Mouse (Mus musculus) kidney, embryonic 16.5 days (tissue): Measurements from ENCODE around the gene Tgfbr1. TPM values are rescaled to one million over a fixed set of nuclear protein-coding genes. Genes with fewer than 3 reads are reported as not detected.

Experiments
- ATAC-seq: fragments of 200-750 bp; cut with Nextera tagmentation; 2 replicates; pipeline ENCODE4 v1.8.0; 2017; ENCODE audit warnings: moderate TSS enrichment; ENCODE audit not compliant: low FRiP score, low TSS enrichment
- H3K27ac ChIP-seq: fragments of 300-500 bp; sonication (generic); 2 replicates; pipeline ENCODE4 v1.5.1; 2014; ENCODE audit warnings: low read length
- H3K27me3 ChIP-seq: fragments of 300-500 bp; sonication (generic); 2 replicates; pipeline ENCODE4 v1.6.1; 2014; ENCODE audit warnings: low read length, control low read depth, mixed read lengths; ENCODE audit not compliant: insufficient read depth
- H3K36me3 ChIP-seq: fragments of 300-500 bp; sonication (generic); 2 replicates; pipeline ENCODE4 v1.6.1; 2014; ENCODE audit warnings: low read length, control low read depth, mixed read lengths; ENCODE audit not compliant: insufficient read depth
- H3K4me1 ChIP-seq: fragments of 300-500 bp; sonication (generic); 2 replicates; pipeline ENCODE4 v1.6.1; 2014; ENCODE audit warnings: low read length, control low read depth, mixed read lengths; ENCODE audit not compliant: insufficient read depth
- H3K4me2 ChIP-seq: fragments of 300-500 bp; sonication (generic); replicated peaks from 2 replicates; pipeline ENCODE4 v1.6.1; 2014; ENCODE audit warnings: low read depth, low read length
- H3K4me3 ChIP-seq: fragments of 300-500 bp; sonication (generic); 2 replicates; pipeline ENCODE4 v1.5.1; 2014; ENCODE audit warnings: mild to moderate bottlenecking, low read length
- H3K9ac ChIP-seq: fragments of 300-500 bp; sonication (generic); replicated peaks from 2 replicates; pipeline ENCODE4 v1.6.1; 2014; ENCODE audit warnings: low read length
- H3K9me3 ChIP-seq: fragments of 300-500 bp; sonication (generic); 2 replicates; pipeline ENCODE4 v1.6.1; 2016; ENCODE audit warnings: low read length, control low read depth
- WGBS: fragments of 180-500 bp; shearing (Covaris S2); extraction: QIAGEN DNeasy Blood & Tissue Kit; methylation state at CpG from one replicate; pipeline ENCODE4 v1.1.7; 2014; 5-methylcytosine and 5-hydroxymethylcytosine counted together
- polyA plus RNA-seq: library from polyadenylated mRNA; unstranded; fragments of >200 nt; fragmentation: Nextera tagmentation; extraction: Ambion mirVana; gene quantifications from 2 replicates; pipeline ENCODE4 v1.2.1, GENCODE M21; 2015

The Tgfbr1 gene
- polyA plus RNA-seq, 1 experiment from 2014 or later, result 44.7 TPM

DNA sequence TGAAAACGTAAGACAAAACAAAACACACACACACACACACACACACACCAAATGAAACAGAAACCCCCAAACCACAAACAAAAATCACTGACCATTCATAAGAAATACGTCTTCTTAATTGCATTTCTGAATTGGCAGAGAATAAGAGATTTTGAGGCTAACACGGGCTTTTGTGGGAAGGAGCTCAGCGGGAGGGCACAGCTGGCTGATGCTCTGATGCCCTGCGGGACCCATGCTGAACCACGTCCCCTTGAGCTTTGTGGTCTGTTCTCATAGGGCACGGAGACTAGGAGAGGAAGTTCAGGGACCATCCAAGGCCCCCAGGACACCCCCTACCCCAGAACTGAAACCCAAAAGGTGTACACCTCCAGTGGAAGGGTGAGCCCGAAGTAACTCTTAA lies 10.4 kb upstream of the Tgfbr1 start:
- Histone ChIP-seq H3K27me3 (no peaks in the 10 kb centered on the region), H3K36me3 (no peaks in the 10 kb centered on the region), H3K27ac (no peak overlapping the region), H3K4me1 (no peaks in the 10 kb centered on the region), H3K9ac (no peak overlapping the region), H3K4me2 (no peak overlapping the region), H3K9me3 (no peaks in the 10 kb centered on the region), H3K4me3 (no peak overlapping the region)
- ATAC-seq, result no peak
- 41% methylated on average over 8 of the region's 8 CpGs for WGBS

DNA sequence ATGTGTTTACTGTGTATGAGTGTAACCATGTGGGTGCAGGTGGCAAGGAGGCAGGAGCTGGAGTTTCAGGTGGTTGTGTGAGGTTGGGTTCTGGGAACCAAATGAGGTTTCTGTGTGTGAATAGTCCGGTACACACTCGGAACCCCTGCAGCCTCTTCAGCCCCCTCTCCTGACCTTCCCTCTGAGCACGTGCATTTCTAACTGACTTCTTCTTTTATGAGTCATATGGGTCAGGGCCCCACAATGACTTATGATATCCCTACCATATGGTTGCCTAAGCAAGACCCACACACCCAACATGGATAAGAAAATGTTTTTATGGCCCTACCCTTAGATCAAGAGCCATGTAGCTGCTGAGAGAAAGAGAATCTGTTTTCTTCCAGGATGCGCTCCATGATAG lies 6.0 kb upstream of the Tgfbr1 start:
- no peak overlapping the region for H3K27ac ChIP-seq
- H3K9me3 ChIP-seq, result no peaks in the 10 kb centered on the region
- no peak overlapping the region for H3K4me3 ChIP-seq
- no peak overlapping the region for H3K9ac ChIP-seq
- no peaks in the 10 kb centered on the region for H3K36me3 ChIP-seq
- peaks cover 29% of the 10 kb centered on the region for H3K4me1 ChIP-seq
- no peaks in the 10 kb centered on the region for H3K27me3 ChIP-seq
- H3K4me2 ChIP-seq, result no peak overlapping the region
- no peak for ATAC-seq
- WGBS, result 77% methylated on average over 4 of the region's 4 CpGs

DNA sequence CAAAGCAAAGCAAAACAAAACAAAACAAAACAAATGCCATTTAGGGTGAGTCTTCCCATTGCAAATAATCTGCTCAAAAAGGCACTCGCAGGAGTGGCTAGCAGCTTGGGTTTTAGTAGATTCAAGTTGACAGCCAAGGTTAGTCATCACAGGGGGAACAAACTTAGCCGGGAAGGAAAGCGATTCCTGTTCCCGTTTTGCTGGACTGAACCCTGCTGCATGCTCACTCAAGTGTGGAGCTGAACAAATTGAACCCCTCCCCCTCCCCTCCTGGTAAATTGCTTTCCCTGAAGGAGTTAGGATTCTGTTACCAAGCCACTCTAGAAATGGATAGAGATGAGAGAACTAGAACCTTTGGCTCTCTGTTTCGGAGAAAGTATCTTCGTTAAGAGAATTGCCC lies 3.3 kb upstream of the Tgfbr1 start:
- no peaks in the 10 kb centered on the region for H3K27me3 ChIP-seq
- H3K27ac ChIP-seq, result peak overlapping the region; percentile 75
- no peaks in the 10 kb centered on the region for H3K36me3 ChIP-seq
- no peak overlapping the region for H3K4me3 ChIP-seq
- no peaks in the 10 kb centered on the region for H3K9me3 ChIP-seq
- no peak overlapping the region for H3K9ac ChIP-seq
- no peak for ATAC-seq
- H3K4me2 ChIP-seq, result no peak overlapping the region
- peaks cover 36% of the 10 kb centered on the region for H3K4me1 ChIP-seq
- WGBS, result 18% methylated on average over 6 of the region's 6 CpGs

DNA sequence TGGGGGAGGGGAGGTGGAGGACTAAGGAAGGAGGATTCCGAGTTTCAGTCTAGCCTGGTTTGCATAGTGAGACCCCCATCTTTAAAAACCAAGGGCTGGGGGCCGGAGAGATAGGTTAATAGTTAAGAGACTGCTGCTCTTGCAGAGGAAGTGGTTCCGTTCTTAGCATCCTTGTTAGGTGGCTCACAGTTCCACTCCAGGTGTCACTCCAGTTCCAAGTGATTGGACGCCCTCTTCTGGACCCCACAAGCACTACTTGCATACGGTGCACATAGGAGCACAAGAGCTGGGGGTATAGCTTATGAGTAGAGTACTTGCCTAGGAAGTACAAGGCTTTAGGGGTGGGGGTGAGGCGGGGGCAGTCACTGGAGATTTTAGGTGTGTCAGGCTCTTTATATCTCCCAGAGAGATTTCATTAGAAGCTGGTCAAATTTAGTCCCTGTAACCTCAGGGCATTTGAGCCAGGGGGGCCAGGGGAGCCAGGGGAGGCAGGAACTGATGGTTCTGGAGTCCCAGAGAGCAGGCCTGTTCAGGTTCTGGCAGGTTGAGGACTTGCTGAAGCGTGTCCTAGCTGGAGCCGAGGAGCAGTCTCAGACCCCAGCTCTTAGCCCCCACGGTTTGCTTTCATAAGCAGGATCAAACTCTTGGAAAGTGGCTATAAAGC lies 1.5 kb upstream of the Tgfbr1 start:
- Histone ChIP-seq H3K4me1 (peaks cover 45% of the 10 kb centered on the region), H3K36me3 (no peaks in the 10 kb centered on the region), H3K4me3 (peak overlapping the region; percentile 94), H3K27me3 (no peaks in the 10 kb centered on the region), H3K27ac (peak overlapping the region; percentile 89), H3K4me2 (peak overlapping the region; percentile 99), H3K9me3 (no peaks in the 10 kb centered on the region), H3K9ac (peak overlapping the region; percentile 80)
- 21% methylated on average over 9 of the region's 9 CpGs for WGBS
- ATAC-seq, result 0 out of 2 replicates have a peak, but pooled peaks have one; percentile 1

DNA sequence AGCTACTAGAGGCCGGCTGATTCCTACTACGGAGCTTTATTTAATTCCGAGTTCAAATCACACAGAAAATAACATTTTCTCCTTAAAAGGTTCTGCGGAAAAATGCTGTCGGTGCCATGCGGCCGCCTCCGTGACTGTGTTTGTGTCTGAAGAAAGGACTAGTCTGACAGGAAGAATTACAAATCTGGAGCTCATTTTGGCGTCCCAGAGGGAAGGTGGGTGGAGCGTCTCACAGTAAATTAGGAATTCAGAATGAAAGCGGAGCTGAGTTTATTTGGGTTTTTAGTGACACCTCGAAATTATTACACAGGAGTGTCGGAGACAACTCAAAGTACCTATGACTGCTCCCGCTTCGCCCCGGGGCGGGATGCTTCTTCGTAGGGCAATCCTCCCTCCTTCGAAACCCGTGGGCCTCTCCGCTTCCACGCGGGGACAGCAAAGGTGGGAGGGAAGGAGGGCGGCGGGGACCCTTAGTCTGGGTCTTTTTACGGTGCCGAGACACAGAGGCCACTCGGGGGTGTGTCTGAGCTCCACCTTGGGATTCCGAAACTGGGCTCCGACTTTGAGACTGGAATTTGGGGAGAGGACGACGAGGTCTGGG lies 861 bp upstream of the Tgfbr1 start:
- Histone ChIP-seq H3K27me3 (no peaks in the 10 kb centered on the region), H3K9me3 (no peaks in the 10 kb centered on the region), H3K4me1 (peaks cover 47% of the 10 kb centered on the region), H3K36me3 (no peaks in the 10 kb centered on the region), H3K4me2 (peak overlapping the region; percentile 99), H3K4me3 (peak overlapping the region; percentile 94), H3K27ac (peak overlapping the region; percentile 89), H3K9ac (peak overlapping the region; percentile 80)
- ATAC-seq, result peak; percentile 0; the same call in 1 of the 2 replicates
- under 1% methylated on average over 32 of the region's 32 CpGs for WGBS

DNA sequence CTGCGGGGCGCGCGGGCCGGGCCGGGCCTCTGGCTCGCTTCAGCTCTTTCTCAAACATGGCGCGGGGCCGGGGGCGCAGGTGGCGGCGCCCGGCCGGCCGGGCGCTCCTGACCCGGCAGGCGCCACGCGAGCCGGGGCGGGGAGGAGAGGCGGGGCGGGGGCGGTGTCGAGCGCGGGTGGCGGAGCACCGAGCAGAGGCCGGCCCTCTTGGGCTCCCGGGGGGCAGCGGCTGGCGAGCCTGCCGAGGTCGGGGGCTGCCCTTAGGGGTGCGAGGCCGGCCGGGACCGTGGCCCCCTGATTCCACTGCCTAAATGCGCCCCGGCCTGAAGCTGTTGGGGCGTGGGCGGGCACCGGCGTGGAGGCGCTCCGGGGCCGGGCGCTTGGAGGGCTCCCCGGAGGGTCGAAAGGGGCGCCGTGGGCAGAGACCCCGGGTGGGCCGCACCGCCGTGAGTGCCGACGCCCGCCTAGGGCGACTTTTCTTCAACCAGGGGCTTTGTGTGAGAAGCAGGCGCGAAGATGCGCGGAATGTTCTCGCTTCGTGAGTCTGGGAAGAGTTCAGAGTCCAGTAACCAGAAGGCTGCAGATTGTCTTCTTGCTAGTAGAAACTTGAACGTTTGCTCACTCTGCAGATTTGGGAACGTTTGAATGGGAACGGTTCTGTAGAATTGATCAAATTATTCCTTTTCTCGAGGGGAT lies 542 bp downstream of the Tgfbr1 start:
- peak overlapping the region; percentile 94 for H3K9ac ChIP-seq
- H3K4me1 ChIP-seq, result peaks cover 47% of the 10 kb centered on the region

DNA sequence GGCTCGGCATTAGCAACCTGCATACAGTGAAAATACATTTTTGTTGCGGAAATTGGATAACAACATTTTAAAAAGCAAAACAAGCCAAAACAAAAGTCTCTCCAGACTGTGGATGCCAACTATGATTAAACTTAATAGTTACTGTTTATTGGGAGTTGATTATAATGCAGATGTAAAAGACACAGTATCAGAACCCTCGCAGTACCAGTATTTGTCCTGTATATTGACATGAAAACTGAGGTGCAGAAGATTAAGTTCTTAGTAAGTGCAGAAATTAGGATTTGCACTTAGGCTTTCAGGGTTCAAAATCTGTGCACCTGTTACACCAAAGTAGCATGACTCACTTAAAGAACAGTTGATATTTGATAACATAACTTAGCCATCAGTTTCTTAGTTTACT lies 1.3 kb downstream of the Tgfbr1 start:
- H3K4me3 ChIP-seq, result peak overlapping the region; percentile 94
- ATAC-seq, result no peak
- peaks cover 44% of the 10 kb centered on the region for H3K4me1 ChIP-seq
- WGBS, result 39% methylated on average over 3 of the region's 3 CpGs
- H3K36me3 ChIP-seq, result no peaks in the 10 kb centered on the region
- H3K27ac ChIP-seq, result no peak overlapping the region
- no peaks in the 10 kb centered on the region for H3K9me3 ChIP-seq
- H3K27me3 ChIP-seq, result no peaks in the 10 kb centered on the region
- H3K4me2 ChIP-seq, result peak overlapping the region; percentile 99
- H3K9ac ChIP-seq, result peak overlapping the region; percentile 94

More for the DNA sequence above, 542 bp downstream of the Tgfbr1 start:
- H3K36me3 ChIP-seq, result no peaks in the 10 kb centered on the region
- peak overlapping the region; percentile 94 for H3K4me3 ChIP-seq
- H3K27ac ChIP-seq, result peak overlapping the region; percentile 94
- WGBS, result under 1% methylated on average over 63 of the region's 73 CpGs
- H3K9me3 ChIP-seq, result no peaks in the 10 kb centered on the region
- peak; percentile 76 for ATAC-seq
- H3K4me2 ChIP-seq, result peak overlapping the region; percentile 99
- no peaks in the 10 kb centered on the region for H3K27me3 ChIP-seq

DNA sequence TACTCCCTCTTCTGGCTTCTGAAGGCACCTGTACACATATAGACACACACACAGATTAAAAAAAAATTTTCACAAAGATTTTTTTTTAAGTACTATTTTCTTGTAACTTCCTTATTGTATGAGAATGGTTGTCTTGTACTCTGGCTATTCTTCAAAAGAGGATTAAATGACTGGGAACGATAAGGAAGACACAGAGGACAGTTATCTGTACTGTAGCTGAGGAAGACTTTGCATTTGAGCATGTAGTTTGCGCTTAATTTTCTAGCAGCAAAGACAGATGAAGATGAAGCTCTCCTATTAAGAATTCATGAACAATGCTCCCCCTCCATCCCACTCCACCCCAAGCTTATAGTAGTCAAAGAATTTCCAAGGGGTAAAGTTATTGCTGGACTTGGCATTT lies 9.6 kb downstream of the Tgfbr1 start:
- no peaks in the 10 kb centered on the region for H3K27me3 ChIP-seq
- no peak overlapping the region for H3K4me2 ChIP-seq
- H3K9me3 ChIP-seq, result no peaks in the 10 kb centered on the region
- 93% methylated on average over 2 of the region's 2 CpGs for WGBS
- no peak overlapping the region for H3K4me3 ChIP-seq
- no peak overlapping the region for H3K9ac ChIP-seq
- peaks cover 21% of the 10 kb centered on the region for H3K4me1 ChIP-seq
- no peaks in the 10 kb centered on the region for H3K36me3 ChIP-seq
- H3K27ac ChIP-seq, result no peak overlapping the region
- no peak for ATAC-seq

DNA sequence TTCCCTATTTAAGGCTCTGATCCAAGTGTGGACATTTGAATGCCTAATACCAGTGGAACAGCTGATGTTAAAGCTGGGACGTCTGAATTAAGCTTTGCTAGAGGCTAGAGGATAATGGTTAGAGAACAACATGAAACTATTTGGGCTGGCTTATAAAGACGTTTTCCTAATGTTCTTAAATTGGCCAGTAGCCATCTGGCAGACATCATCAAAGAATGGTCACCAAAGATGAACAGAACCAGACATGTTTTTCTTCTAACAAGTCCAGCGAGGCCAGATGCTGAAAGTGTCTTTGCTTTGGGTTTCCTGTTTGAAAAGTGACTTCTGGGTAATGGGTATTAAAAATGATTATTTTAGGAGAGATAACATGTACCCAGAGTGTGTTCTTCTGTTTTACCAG lies 10.1 kb downstream of the Tgfbr1 start:
- H3K4me2 ChIP-seq, result no peak overlapping the region
- H3K36me3 ChIP-seq, result no peaks in the 10 kb centered on the region
- H3K4me3 ChIP-seq, result no peak overlapping the region
- no peak for ATAC-seq
- H3K4me1 ChIP-seq, result peaks cover 21% of the 10 kb centered on the region
- no peak overlapping the region for H3K27ac ChIP-seq
- H3K9ac ChIP-seq, result no peak overlapping the region
- 49% methylated on average over 3 of the region's 3 CpGs for WGBS
- no peaks in the 10 kb centered on the region for H3K27me3 ChIP-seq
- no peaks in the 10 kb centered on the region for H3K9me3 ChIP-seq

DNA sequence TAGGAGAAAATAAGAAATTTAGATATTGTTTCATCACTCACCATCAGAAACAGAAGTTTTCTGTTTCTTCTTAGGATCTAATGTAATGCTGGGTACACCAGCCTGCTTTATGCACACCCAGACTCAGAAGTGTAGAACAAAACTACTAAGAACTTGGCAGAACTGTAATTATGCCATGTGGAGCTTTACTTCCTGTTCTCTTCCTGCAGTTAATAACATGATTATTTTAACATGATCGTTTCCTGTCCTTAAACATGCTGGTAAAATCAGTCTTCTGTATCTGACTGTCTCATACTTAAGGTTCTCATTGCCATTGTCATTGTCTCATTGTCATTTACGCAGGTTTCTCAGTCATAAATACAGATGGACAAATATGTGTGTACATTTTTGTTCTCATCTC lies 15.7 kb downstream of the Tgfbr1 start:
- no peak for ATAC-seq
- WGBS, result 74% methylated on average over 2 of the region's 2 CpGs
- no peaks in the 10 kb centered on the region for H3K9me3 ChIP-seq

More for the DNA sequence above, 15.7 kb downstream of the Tgfbr1 start:
- H3K4me3 ChIP-seq, result no peak overlapping the region
- H3K36me3 ChIP-seq, result no peaks in the 10 kb centered on the region
- H3K9ac ChIP-seq, result no peak overlapping the region
- H3K4me1 ChIP-seq, result 0 out of 2 replicates have a peak, but pooled peaks cover 3% of the 10 kb centered on the region
- H3K27me3 ChIP-seq, result no peaks in the 10 kb centered on the region
- no peak overlapping the region for H3K27ac ChIP-seq
- H3K4me2 ChIP-seq, result no peak overlapping the region
